Mouse (Mus musculus): ENCODE data around the gene 1700024B05Rik. TPM values are rescaled to one million over a fixed set of nuclear protein-coding genes. Genes with fewer than 3 reads are reported as not detected.
"Not testable (repeated sequence)": the region's sequence is repeated elsewhere in the genome, so short reads cannot be mapped to it uniquely, and the experiment has no call there.

1700024B05Rik gene
- not detected in 2 replicates for polyA plus RNA-seq (2016; fragmentation: Nextera tagmentation; extraction: Ambion mirVana)

DNA sequence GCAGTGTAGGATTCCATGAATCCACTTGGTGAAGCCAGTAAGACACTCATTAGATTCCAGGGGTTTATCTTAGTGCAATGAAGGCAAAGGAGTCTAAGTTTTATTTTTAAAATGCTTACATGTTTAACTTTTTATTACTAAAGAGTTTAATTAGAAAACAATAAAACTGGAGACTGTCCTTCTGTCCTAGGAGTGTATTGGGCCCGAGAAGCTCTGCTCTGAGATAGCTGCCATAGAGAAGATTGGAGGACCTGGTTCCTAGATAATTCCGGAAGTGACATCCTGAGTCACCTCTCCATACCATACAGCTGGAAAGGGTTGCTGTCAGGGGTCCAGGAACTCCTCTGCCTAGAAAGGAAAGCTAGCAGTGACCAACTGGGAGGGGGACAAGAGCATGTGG is at the start of gene 1700024B05Rik:
TSS of gene 1700024B05Rik (plus strand) at position 301 of the 400 bp plus-strand sequence.
- H3K9me3 ChIP-seq; H3K4me3 ChIP-seq; H3K27ac ChIP-seq; H3K27me3 ChIP-seq (ENCODE audit: insufficient read depth, poor library complexity, severe bottlenecking); H3K36me3 ChIP-seq; DNase-seq (ENCODE audit: low spot score); H3K4me1 ChIP-seq: not testable (repeated sequence)
- WGBS = 66% methylated on average over 2 of the region's 2 CpGs

DNA sequence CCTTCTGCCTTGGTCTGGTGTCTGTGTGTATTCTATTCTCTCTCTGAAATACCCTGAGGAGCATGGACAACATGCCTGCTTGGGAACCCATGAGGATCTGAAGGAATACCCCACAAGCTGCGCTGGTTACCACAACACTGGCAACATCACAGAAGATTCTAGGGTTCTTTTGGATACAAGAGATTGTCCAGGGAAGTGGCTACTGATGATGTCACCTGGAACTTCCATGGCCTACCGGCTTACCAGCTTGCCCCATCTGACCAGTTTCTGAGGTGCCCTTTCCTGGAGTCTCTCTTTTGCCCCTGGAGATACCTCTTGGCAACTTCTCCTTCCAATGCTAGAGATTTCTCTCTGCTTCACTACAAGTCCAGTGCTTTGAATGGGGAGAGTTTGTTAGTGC is 36.6 kb upstream of the 1700024B05Rik start, which contains the start of gene Gm7980:
TSS of gene Gm7980 (minus strand) at position 101 of the 400 bp plus-strand sequence.
- H3K4me3 ChIP-seq; H3K27ac ChIP-seq; H3K4me1 ChIP-seq; H3K9me3 ChIP-seq; H3K36me3 ChIP-seq; H3K27me3 ChIP-seq (ENCODE audit: insufficient read depth, poor library complexity, severe bottlenecking); DNase-seq (ENCODE audit: low spot score): not testable (repeated sequence)
- WGBS = no CpG with 5 or more reads among the region's 2 CpGs

DNA sequence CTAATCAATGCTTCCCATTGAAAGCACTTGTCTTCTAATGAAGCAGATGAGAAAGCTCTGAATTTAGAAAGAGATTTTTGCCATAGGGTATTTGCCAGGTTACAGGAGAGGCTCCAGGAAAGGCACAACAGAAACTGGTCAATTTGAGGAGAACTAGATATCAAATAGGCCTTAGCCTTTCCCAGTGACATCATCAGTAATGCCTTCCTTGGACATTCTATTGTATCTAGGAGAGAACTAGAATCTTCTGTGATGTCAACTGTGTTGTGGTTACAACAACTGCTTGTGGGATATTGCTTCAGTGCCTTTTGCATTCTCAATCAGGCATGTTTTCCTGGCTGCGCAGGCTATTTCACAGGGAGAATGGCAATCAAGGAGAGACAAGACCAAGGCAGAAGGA is 19.1 kb upstream of the 1700024B05Rik start, which contains the start of gene 1700049E17Rik1:
TSS of gene 1700049E17Rik1 (plus strand) at position 301 of the 400 bp plus-strand sequence.
- not testable (repeated sequence) for H3K4me1 ChIP-seq; H3K9me3 ChIP-seq; H3K27me3 ChIP-seq (ENCODE audit: insufficient read depth, poor library complexity, severe bottlenecking); DNase-seq (ENCODE audit: low spot score); H3K36me3 ChIP-seq; H3K4me3 ChIP-seq; H3K27ac ChIP-seq
- WGBS = no CpG with 5 or more reads among the region's 1 CpGs

DNA sequence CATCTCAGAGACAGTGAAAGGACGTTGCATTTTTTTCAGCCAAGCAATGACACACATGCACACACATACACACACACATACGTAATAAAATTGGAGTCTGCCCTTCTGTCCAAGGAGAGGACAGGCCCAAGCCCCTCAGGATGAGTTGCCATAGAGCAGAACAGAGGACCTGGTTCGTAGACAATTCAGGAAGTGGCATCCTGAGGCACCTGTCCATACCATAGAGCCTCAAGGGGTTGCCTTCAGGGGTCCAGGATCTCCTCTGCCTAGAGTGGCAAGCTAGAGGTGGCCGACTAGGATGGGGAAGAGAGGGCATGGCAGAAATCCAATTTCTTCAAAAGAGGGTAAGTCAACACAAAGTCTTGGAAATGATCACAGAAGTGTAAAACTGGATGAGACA is 20.3 kb downstream of the 1700024B05Rik start:
- H3K36me3 ChIP-seq; H3K4me1 ChIP-seq; H3K9me3 ChIP-seq; H3K27me3 ChIP-seq (ENCODE audit: insufficient read depth, poor library complexity, severe bottlenecking); H3K27ac ChIP-seq; H3K4me3 ChIP-seq; DNase-seq (ENCODE audit: low spot score): not testable (repeated sequence)
- 63% methylated on average over 4 of the region's 4 CpGs for WGBS

DNA sequence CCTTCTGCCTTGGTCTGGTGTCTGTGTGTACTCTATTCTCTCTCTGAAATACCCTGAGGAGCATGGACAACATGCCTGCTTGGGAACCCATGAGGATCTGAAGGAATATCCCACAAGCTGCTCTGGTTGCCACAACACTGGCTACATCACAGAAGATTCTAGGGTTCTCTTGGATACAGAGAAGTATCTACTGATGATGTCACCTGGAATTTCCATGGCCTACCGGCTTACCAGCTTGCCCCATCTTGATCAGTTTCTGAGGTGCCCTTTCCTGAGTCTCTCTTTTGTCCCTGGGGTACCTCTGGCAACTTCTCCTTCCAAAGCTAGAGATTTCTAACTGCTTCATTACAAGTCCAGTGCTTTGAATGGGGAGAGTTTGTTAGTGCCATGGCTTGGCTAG is 24.0 kb downstream of the 1700024B05Rik start, which contains the start of gene Gm6401:
TSS of gene Gm6401 (minus strand) at position 101 of the 400 bp plus-strand sequence.
- WGBS = 74% methylated on average over 1 of the region's 1 CpGs
- H3K4me3 ChIP-seq = not testable (repeated sequence)

GRCm38 (mm10) chr14:41968596-41968995 is 24.8 kb downstream of the 1700024B05Rik start:
- not testable (repeated sequence) for H3K4me3 ChIP-seq; H3K36me3 ChIP-seq; H3K27ac ChIP-seq; H3K4me1 ChIP-seq; DNase-seq (ENCODE audit: low spot score); H3K9me3 ChIP-seq; H3K27me3 ChIP-seq (ENCODE audit: insufficient read depth, poor library complexity, severe bottlenecking)
- WGBS = 55% methylated on average over 3 of the region's 3 CpGs

More for the DNA sequence above, 24.0 kb downstream of the 1700024B05Rik start, which contains the start of gene Gm6401:
- H3K9me3 ChIP-seq; H3K27me3 ChIP-seq (ENCODE audit: insufficient read depth, poor library complexity, severe bottlenecking); DNase-seq (ENCODE audit: low spot score); H3K4me1 ChIP-seq; H3K27ac ChIP-seq; H3K36me3 ChIP-seq: not testable (repeated sequence)

DNA sequence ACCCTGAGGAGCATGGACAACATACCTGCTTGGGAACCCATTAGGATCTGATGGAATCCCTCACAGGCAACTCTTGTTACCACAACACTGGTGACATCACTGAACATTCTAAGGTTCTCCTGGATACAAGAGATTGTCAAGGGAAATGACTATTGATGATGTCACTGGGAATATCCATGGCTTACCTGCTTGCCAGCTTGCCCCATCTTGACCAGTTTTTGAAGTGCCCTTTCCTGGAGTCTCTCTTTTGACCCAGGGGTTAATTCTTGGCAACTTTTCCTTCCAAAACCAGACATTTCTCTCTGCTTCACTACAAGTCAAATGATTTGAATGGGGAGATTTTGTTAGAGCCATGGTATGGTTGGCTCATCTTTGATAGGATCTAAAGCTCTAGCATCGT is 39.4 kb downstream of the 1700024B05Rik start, which contains the start of gene Gm3543:
TSS of gene Gm3543 (minus strand) at position 101 of the 400 bp plus-strand sequence.
- 75% methylated on average over 1 of the region's 1 CpGs for WGBS
- H3K9me3 ChIP-seq; H3K27ac ChIP-seq; H3K4me1 ChIP-seq; H3K27me3 ChIP-seq (ENCODE audit: insufficient read depth, poor library complexity, severe bottlenecking); H3K4me3 ChIP-seq; H3K36me3 ChIP-seq; DNase-seq (ENCODE audit: low spot score): not testable (repeated sequence)

Other genes with a start within 250 kb of the 1700024B05Rik start
- gene Gm8068, start 242.1 kb upstream of the 1700024B05Rik start, polyA plus RNA-seq (2016; fragmentation: Nextera tagmentation; extraction: Ambion mirVana) = not detected in 2 replicates
- gene Gm7929, start 193.4 kb upstream of the 1700024B05Rik start, polyA plus RNA-seq (2016; fragmentation: Nextera tagmentation; extraction: Ambion mirVana) = not detected in 2 replicates
- not detected in 2 replicates for gene Gm47189, start 171.6 kb upstream of the 1700024B05Rik start, polyA plus RNA-seq (2016; fragmentation: Nextera tagmentation; extraction: Ambion mirVana)
- not detected in 2 replicates for gene Gm7980, start 36.7 kb upstream of the 1700024B05Rik start, polyA plus RNA-seq (2016; fragmentation: Nextera tagmentation; extraction: Ambion mirVana)
- gene 1700049E17Rik1, start 19.0 kb upstream of the 1700024B05Rik start, polyA plus RNA-seq (2016; fragmentation: Nextera tagmentation; extraction: Ambion mirVana) = not detected in 2 replicates
- gene Gm6401, start 23.9 kb downstream of the 1700024B05Rik start, polyA plus RNA-seq (2016; fragmentation: Nextera tagmentation; extraction: Ambion mirVana) = not detected in 2 replicates
- not detected in 2 replicates for gene Gm3543, start 39.3 kb downstream of the 1700024B05Rik start, polyA plus RNA-seq (2016; fragmentation: Nextera tagmentation; extraction: Ambion mirVana)
- gene Gm7951, start 173.4 kb downstream of the 1700024B05Rik start, polyA plus RNA-seq (2016; fragmentation: Nextera tagmentation; extraction: Ambion mirVana) = not detected in 2 replicates
- not detected in 2 replicates for gene Gm17027, start 218.6 kb downstream of the 1700024B05Rik start, polyA plus RNA-seq (2016; fragmentation: Nextera tagmentation; extraction: Ambion mirVana)
- not detected in 2 replicates for gene Gm3573, start 246.8 kb downstream of the 1700024B05Rik start, polyA plus RNA-seq (2016; fragmentation: Nextera tagmentation; extraction: Ambion mirVana)